Comparison of ENCODE assay signal across 9 mouse cellular contexts in the genomic region with DNA sequence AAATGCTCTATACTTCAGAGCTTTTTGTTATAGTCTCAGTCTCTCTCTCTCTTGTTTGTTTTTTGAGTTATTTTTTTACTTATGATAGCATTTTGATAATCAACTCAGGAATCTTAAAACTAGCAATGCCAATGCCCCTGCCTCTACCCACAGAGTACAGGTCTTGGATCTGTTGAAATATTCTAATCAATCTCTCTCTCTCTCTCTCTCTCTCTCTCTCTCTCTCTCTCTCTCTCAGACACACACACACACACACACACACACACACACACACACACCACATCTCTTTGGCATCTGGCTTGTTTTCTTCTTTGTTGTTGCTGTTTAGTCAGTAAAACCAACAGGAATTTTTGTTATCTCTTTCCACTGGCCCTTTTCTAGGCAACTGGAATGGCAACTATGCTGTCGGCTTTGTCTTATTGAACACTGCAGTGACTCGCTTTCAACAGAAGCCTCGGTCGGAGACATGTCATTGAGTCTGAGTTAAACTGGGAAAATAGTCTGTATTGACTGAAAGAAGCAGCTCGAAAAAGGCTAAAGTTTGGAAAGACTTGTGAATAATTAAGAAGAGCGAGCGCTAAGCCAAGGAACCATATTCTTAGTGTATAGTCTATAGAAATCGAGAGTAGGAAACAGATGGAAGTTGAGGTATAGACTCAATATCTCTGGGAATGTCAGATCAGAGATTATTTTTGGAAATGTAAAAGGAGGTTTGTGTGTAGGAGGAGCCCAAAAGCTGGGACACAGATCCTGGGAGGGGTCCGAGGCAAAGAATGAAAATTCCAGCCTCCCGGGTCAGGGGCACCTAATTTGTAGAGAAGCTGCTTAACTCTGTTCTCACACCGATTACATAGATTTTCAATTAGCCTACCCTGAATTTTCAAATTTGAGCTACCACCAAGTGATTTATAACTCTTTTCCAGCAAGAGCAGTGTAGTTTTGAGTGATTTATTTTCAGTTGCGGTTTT. TPM values are rescaled to one million over a fixed set of nuclear protein-coding genes. Genes with fewer than 3 reads are reported as not detected.
DNase-seq lines count a peak whose midpoint lies in the region; ATAC-seq lines count a peak whose summit lies in the region.
"Had no signal": no experiment of that assay in that cellular context is flagged by ENCODE, and none has a peak within 500 bp of the region (broad histone marks: within the 10 kb centered on the region; RNA-seq: fewer than 3 reads in every experiment).

No protein-coding gene starts in this region.

- H3K9ac ChIP-seq in heart, embryonic 11.5 days (ENCODE audit: low read depth, low read length) = no peak overlapping the region
- no peak overlapping the region for H3K9ac ChIP-seq in hindbrain, embryonic 12.5 days
- H3K9ac ChIP-seq in midbrain, embryonic 15.5 days = no peak overlapping the region; the same call in 1 of the 2 replicates

- H3K27me3 ChIP-seq in heart, embryonic 11.5 days (ENCODE audit: control insufficient read depth, insufficient read depth, low read length) = no peaks in the 10 kb centered on the region
- H3K27me3 ChIP-seq in hindbrain, embryonic 12.5 days = no peaks in the 10 kb centered on the region
- no peaks in the 10 kb centered on the region for H3K27me3 ChIP-seq in midbrain, embryonic 15.5 days (replicated peaks)

- peak overlapping the region; percentile 64 for H3K27ac ChIP-seq in heart, embryonic 11.5 days (ENCODE audit: low read depth, low read length)
- peak overlapping the region; percentile 17; the same call in 1 of the 2 replicates for H3K27ac ChIP-seq in hindbrain, embryonic 12.5 days
- H3K27ac ChIP-seq in midbrain, embryonic 15.5 days = no peak overlapping the region

- DNase-seq in heart, adult 11 months = no peak
- peak; percentile 21 for DNase-seq in embryo, embryonic 11 days
- no peak for DNase-seq in T-cell, adult 2 months (ENCODE audit: low spot score)
- DNase-seq in adrenal gland, postnatal 4 days (ENCODE audit: low spot score in 2 of 2) = no peak

- peak overlapping the region; percentile 26 for H3K4me3 ChIP-seq in heart, embryonic 11.5 days (ENCODE audit: low read depth, low read length)
- 0 out of 2 replicates have a peak overlapping the region, but pooled peaks have one; percentile 2 for H3K4me3 ChIP-seq in hindbrain, embryonic 12.5 days
- peak overlapping the region; percentile 24 for H3K4me3 ChIP-seq in midbrain, embryonic 15.5 days
- H3K4me3 ChIP-seq: erythroblast, embryonic 14.5 days had no signal

- 34% methylated on average over 12 of the region's 12 CpGs for WGBS in heart, embryonic 11.5 days (ENCODE audit: insufficient replicate concordance)
- WGBS in hindbrain, embryonic 12.5 days = 52% methylated on average over 12 of the region's 12 CpGs
- 33% methylated on average over 12 of the region's 12 CpGs for WGBS in midbrain, embryonic 15.5 days

- H3K36me3 ChIP-seq in heart, embryonic 11.5 days (ENCODE audit: control insufficient read depth, insufficient read depth, low read length) = no peaks in the 10 kb centered on the region
- H3K36me3 ChIP-seq in hindbrain, embryonic 12.5 days = no peaks in the 10 kb centered on the region
- no peaks in the 10 kb centered on the region for H3K36me3 ChIP-seq in midbrain, embryonic 15.5 days (replicated peaks)

- peak overlapping the region; percentile 63 for H3K4me2 ChIP-seq in heart, embryonic 11.5 days
- peak overlapping the region; percentile 44 for H3K4me2 ChIP-seq in hindbrain, embryonic 12.5 days (replicated peaks)
- peak overlapping the region; percentile 49 for H3K4me2 ChIP-seq in midbrain, embryonic 15.5 days

- H3K9me3 ChIP-seq in heart, embryonic 11.5 days (replicated peaks; ENCODE audit: control insufficient read depth, low read length) = no peaks in the 10 kb centered on the region
- H3K9me3 ChIP-seq in hindbrain, embryonic 12.5 days (replicated peaks) = no peaks in the 10 kb centered on the region
- H3K9me3 ChIP-seq in midbrain, embryonic 15.5 days = no peaks in the 10 kb centered on the region

- no peak for ATAC-seq in heart, embryonic 11.5 days (replicated peaks; ENCODE audit: insufficient number of reproducible peaks, low FRiP score, low TSS enrichment)
- ATAC-seq in hindbrain, embryonic 12.5 days (ENCODE audit: low FRiP score) = peak; percentile 68; the same call in 1 of the 2 replicates
- peak; percentile 37; the same call in 1 of the 2 replicates for ATAC-seq in midbrain, embryonic 15.5 days (replicated peaks)
- no peak for ATAC-seq in erythroblast, adult 5-6 weeks (replicated peaks; ENCODE audit: low FRiP score, poor library complexity, severe bottlenecking)

- no peaks in the 10 kb centered on the region for H3K4me1 ChIP-seq in heart, embryonic 11.5 days (ENCODE audit: control insufficient read depth, insufficient read depth, low read length)
- H3K4me1 ChIP-seq in hindbrain, embryonic 12.5 days = no peaks in the 10 kb centered on the region
- H3K4me1 ChIP-seq in midbrain, embryonic 15.5 days = peaks cover 10% of the 10 kb centered on the region

RNA-seq across cellular contexts. Expression of gene Cxxc4, which starts 47.0 kb away (rescaled TPM):
- polyA plus RNA-seq in heart, embryonic 11.5 days (2014; fragmentation: Nextera tagmentation; extraction: Ambion mirVana) = 5.2 TPM in 2 replicates
- 22.7 and 26.4 TPM in 2 replicates for polyA plus RNA-seq in hindbrain, embryonic 12.5 days (2016; fragmentation: Nextera tagmentation; extraction: Ambion mirVana)
- 41.1 and 44.8 TPM in 2 replicates for polyA plus RNA-seq in midbrain, embryonic 15.5 days (2015; fragmentation: Nextera tagmentation; extraction: Ambion mirVana)
- 10 to 100 TPM; 12.6 to 14.5 TPM for total RNA-seq in adrenal gland, postnatal 4 days (2021)
- total RNA-seq in erythroblast, adult 5-6 weeks (2015; ENCODE audit: low replicate concordance) = not detected in 2 replicates
- total RNA-seq in erythroblast, adult 5-6 weeks (2017; ENCODE audit: low replicate concordance) = not detected in 2 replicates

Comparison
In these comparisons a context has a peak if more than half of its experiments do, and no peak if none do; other contexts are left out.
1. ATAC-seq: peak in hindbrain, embryonic 12.5 days (single experiment) and midbrain, embryonic 15.5 days (single experiment); none in heart, embryonic 11.5 days (single experiment) and erythroblast, adult 5-6 weeks (single experiment).
2. Peak in every context shown above with its lines, with median percentiles within 50 percentile points of each other: H3K4me2 ChIP-seq and H3K4me3 ChIP-seq.